Mouse (Mus musculus) thymus, postnatal 36 days (tissue): Measurements from ENCODE around the gene Cryaa.
A peak's percentile ranks its signal among the peaks of the same experiment; 100 is the strongest.

Experiments used
- DNase-seq, 2 experiments: peaks; one replicate each; pipeline ENCODE4 v3.0.0; 2022; ENCODE audit warnings: mixed read lengths in 2 of 2

Gene Cryaa

DNA sequence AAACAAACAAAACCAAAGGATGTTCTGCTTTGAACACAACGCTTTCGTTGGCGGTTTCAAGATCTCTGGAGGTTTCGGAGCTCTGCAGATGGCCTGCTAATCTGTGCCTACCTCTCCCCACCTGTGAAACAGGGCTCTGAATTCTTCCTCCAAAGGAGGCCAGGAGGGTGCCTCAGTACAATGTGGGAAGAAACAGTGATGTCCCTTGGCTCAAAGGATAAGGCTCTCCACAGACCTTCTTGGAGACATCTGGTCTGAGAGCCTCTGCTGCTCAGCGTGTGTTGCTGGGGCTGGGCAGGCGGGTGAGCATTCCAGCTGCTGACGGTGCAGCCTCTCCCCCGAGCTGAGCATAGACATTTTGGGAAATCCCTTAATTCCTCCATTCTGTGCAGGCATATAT is at the start of gene Cryaa:
Gene Cryaa, plus strand, starts transcription at position 301 of the 400 bp plus-strand sequence.
- DNase-seq: no peak

DNA sequence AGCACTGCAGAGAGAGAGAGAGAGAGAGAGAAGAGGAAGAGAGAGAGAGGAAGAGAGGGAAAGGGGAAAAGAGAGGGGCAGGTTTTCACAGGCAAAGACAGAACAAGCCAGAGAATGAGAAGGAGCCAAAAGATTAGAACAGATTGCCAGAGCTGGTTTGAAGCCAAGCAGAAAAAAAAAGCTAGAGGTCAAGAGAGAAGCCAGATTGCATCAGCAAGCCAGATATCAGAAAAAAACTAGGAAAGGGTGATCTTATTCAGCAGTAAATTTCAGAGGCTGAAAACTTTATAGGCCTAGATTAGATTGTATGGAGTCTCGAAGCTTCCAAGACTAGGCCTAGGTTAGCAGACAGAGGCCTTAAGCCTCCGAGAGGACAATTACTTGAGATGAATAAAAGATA is 49.6 kb upstream of the Cryaa start:
- no peak for DNase-seq

DNA sequence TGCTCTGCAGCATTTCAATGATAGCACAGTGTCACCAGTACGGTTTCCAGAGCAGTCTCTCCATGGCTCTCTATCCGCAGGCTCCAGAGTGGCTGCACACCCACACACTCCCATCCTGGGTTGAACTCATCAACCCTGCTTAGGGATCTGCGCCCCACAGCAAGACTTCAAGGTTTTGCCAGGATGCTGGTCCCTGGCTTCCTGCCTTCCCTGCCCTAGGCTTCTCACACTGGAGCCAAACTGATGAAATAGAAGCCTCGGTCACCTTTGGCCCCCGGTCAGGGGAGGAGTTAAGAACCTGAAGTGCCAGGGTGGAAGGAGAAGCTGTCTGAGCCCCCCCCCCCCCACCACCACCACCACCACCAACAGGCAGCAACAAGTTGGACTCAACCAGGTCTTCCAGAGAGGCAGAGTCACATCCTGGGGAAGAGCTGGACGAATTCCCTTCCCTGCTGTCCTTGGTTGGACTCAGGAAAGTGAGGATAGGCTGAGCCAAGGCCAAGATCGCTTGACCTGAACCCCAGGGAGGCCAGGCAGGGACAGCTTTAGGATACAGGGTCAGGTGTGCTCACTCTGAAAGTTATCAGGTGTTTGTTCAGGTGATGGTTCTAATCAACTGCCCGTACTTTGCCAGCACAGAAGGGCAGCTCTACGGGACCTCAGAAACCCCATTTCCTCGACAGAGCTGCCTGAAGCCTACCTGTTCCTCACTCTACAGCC is 46.4 kb upstream of the Cryaa start:
- DNase-seq: no peak

DNA sequence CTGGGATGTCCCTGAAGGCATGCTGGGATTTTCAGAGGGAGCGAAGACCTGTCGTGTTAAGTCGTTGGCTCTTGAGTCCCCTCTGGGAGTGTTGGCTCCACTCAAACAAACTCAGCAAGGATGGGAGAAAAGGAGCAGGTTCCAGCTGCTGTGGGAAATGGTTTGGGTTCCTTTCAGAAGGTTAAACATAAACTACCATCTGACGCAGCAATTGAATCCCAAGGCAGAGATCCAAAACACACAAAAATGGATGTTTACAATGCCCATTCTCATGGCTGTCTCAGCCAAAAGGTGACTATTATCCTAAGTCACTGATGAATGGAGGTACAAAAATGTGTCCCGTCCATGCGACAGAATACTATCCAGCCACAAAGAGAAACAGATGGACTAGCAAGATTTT is 44.6 kb upstream of the Cryaa start:
- no peak for DNase-seq

DNA sequence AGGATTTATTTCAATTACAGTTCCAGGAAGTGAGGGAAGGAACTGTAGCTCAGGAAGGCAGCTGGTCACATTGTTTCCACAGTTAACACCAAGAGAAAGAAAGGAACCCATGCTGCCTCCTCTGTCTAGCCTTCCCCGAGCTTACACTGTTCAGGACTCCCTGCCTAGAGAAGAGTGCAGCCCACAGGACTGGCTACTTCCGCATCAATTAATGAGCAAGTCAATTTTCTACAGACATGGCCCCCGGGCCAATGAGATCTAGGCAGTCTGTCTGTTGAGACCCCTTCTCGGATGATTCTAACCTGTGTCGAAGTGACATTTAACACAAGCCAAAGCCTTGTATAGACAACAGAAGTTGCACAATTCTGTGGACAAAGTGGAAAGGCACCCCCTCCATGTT is 42.7 kb upstream of the Cryaa start:
- DNase-seq: no peak

DNA sequence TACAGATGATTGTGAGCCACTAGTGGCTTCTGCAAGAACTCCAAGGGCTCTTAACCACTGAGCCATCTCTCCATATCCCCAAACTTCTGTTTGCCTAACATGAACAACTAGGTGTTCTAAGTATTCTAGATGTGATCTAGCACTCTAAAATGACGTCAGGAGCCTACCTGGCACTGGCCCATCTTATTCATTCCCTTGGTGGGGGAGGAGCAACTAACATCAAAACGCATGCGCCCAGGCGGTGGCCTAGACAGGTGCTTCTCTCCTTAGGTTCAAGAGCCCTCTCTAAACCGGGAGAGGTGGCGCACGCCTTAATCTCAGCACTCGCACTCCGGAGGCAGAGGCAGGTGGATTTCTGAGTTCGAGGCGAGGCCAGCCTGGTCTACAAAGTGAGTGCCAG is 41.8 kb upstream of the Cryaa start:
- no peak for DNase-seq

DNA sequence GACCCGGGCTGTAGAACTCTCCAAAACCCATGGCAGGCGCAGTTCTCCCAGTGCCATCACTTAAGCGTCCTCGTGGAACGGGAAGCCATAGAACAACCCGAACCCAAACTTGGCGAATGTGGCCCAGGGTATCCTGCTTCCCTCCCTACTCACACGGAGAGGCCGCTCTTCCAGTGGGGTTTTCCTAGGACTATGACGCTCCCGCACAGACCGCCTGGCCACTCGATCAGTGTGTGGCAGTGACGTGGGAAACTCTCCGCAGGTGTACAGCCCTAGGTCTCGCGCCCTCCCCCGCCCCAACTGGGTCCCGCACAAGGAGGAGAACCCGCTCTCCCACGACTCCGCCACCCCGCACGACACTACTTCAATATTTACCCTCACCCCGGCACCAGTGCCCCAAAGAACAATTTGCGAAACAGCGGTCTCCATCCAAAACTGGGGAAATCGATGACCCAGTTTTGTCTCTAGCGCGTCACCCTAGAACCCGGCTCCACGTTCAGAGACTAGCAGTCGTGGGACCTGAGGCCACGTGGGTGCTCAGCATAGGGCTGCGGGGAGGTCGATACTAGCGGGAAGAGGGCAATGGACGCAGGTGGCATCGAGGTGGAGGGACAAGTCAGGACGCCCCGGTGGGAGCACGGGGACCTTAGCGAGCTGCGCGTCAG is 41.2 kb upstream of the Cryaa start:
- DNase-seq: no peak

DNA sequence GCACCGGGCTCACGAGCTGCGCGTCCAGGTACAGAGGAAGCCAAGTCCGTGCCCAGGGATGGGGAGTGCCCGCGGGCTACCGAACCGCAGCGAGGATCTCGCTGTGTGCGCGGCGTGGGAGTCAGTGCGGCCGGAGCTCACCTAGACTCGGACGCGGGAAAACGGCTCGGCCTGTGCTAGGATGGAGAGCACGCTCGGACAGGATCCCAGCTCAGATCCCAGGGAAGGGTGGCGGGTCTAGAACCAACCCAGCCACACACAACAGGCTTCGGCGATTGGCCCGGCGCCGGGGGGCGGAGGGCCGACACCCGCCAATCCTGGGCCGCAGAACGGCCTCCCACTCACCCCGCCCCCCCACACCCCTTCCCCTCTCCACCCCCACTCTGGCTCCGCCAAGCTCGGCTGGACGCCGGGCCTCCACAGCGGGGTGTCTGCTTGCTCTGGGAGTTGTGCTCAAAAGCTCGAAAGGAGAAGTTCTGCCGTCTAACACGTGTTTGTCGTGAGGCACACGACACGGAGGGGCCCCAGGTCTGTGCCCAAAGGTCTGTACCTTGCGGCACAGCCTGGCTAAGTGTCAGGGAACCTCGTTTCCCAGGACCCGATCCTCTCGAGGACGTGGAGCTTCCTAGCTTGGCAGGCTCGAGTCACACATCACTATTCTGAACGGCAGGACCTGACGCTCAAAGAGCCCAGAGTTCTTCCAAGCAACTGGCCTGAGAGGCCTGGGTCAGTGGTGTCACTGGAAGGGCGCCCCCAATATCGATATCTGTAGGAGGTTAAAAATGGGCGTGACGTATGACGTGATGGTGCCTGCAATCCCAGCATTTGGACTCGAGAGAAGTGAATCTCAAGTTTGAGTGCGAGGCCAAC is 40.4 kb upstream of the Cryaa start, which contains the start of gene Cbs:
Gene Cbs, minus strand, starts transcription at position 297 of the 870 bp plus-strand sequence.
- DNase-seq: peak; percentile 55 to 65

DNA sequence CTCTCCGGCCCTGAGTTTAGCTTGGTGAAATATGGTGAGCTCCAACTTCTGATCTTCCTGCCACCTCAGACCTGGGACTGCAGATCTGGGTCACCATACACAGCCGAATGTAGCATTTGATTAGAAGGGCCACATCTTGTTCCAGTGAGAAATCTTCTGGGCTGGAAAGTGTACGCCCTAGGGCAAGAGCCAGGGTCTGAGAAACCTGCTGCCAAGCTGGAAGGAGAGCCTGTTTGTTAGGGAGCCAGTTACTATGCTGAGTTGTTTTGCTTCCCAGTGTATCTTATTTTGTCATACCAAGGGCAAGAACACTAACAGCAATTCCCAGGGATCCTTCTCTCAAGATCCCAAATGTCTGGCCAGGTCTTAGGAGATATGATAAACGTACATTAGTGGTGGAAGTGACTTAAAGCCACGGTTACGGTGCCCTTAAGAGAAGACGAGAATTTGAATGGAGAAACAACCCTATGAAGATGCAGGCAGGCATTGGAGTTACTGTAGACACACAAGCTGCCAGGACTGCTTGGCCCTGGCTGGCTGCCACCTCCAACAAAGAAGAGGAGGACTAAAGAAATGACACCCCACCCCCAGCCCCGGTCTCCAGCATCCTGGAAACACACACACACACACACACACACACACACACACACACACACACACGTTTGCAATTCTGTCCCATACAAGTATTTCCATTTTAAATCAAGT is 39.6 kb upstream of the Cryaa start:
- DNase-seq: no peak

DNA sequence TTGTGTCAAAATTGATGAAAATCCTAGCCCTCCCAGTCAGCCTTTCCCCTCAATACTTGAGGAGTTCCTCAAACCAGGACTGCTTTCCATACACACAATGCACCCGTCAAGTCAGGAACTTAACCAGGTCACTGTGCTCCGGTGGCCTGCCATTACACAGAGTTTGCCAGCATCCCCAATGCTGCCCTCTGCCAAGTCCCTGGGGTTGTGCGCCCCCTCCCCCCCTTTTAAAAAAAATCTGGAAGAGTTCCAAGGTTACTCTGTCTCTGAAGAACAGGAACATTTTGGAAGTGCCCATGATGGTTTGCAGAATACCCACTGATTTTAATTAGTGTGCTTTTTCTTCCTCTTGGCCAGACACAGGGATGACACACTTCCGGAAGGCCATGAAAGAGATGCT is 38.0 kb upstream of the Cryaa start:
- DNase-seq: no peak

DNA sequence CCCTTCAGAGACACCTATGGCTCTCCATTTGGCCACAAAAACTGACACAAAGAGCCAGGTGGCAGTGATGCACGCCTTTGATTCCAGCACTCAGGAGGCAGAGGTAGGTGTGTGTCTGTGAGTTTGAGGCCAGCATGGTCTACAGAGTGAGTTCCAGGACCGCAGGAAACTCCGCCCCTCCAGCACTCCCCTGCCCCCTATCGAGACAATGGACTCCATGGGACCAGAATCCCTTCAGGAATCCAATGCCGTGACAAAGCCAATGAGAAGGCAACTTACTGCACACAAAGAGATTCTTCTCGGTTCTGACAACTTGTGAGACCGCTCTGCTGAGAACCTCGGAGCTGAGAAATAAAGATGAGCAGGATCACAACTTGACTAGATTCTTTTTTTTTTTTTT is 35.3 kb upstream of the Cryaa start:
- no peak for DNase-seq

DNA sequence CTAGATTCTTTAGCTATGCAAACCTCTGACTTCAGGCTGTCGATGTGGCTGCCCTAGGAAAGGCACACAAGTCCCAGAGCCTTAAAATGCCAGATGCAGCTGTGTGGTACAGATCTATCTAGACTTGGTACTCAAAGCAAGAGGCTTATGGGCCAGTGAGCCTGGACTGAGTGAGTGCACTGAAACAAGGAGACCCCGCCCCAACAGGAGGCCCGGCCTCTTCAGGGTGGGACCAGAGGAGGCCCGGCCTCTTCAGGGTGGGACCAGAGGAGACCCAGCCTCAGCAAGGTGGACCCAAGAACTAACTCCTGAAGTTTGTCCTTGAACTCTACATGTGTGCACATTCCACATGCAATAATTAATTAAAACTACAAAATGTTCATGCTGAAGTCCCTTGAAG is 34.7 kb upstream of the Cryaa start:
- DNase-seq: no peak

DNA sequence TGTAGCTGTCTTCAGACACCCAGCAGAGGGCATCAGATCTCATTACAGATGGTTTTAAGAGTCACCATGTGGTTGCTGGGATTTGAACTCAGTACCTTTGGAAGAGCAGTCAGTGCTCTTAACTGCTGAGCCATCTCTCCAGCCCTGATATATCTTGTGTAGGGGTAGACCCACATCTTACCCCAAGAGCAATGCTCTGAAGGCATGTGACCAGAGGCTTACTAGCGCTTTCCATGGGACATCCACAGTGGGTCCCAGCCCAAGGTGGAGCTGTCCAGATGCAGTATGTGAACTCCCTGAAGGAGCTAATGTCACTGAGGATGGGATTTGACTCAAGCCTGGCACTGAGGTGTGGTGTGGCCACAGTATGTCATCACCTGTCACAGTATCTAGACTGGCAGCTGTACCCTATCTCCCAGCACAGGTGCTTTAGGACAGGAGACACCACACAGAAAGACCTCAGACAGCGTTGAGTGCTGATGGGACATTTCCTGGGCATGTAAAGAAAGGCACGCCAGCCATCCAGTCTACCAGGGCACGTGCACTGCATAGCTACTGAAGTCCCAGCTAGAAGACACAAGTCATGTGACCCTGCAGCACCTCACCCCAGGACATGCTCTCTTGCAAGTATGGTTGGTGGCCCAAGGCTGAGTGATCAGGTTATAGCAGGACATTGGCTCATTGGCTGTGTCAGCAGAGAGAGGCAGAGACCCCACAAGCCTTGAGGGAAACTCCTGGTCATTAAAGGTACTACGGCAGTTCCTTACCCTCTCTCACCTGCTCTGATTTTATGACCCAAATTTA is 31.2 kb upstream of the Cryaa start:
- no peak for DNase-seq

DNA sequence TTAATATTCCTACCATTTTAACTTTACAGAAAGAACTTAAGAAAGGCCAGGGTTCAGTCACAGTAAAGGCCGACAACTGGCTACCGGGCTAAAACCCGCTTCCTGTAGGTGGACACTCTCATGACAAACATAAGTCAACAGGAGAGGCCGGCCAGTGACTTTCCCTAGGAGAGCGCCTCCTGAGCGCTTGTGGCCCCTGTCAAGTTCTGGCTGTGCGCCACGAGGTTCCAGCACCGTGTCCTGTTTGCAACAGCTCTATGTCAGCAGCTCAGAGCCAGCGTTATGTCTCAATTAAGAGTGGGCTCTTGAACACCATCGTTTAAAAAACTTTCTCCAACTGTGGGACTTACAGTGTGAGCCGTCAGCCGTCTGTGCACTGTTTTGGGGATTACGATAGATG is 25.5 kb upstream of the Cryaa start:
- DNase-seq: no peak

DNA sequence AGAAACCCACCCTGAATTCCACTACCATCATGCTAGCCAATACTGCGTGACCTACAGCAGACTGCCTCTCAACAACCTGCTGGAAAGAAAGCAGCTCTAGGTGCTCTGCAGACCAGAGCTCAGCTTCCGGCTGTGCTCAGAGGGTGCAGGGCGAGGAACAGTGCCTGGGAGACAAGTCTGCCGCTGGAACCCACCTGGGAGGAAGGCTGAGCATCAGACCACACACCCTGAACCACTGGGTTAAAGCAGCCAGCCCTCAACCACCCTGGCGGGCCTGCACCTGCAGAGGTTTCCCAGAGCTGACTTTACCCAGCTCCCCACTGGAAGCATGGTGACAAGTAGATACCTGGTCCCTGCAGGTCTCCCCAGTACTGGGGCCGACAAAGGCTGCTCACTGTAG is 24.3 kb upstream of the Cryaa start:
- DNase-seq: peak; percentile 51 to 71

DNA sequence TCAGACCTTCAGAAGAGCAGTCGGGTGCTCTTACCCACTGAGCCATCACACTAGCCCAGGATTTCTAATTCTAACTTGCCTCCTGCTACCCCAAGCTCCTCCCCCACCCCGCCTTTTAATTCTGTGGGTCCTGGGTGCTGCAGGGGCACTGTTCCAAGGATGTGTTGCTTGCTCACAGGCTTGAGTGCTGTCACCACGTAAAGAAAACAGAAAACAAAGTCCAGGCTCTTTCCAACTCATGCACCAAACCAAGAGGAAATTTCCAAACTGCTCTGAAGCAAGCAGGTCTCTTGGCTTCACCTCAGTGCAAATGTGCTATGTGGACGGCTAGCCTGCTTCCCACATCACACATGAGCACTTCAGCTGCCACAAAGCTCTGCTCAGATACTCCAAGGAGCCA is 22.2 kb upstream of the Cryaa start:
- DNase-seq: no peak

DNA sequence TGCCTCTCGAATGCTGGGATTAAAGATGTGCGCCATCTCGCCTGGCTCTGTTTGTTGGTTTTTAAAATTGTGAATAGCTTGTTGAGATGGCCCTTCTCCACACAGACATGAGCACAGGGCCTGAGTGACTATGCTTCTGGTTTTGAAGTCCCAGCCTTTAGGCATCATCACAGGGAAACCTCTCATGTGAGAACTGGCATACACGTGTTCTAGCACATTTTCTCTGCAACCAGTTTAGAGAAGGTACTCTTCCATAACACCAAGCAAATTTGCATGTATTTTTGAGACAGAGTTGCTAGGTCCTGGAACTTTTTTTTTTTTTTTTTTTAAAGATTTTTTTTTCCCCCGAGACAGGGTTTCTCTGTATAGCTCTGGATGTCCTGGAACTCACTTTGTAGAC is 20.9 kb upstream of the Cryaa start:
- DNase-seq: no peak

DNA sequence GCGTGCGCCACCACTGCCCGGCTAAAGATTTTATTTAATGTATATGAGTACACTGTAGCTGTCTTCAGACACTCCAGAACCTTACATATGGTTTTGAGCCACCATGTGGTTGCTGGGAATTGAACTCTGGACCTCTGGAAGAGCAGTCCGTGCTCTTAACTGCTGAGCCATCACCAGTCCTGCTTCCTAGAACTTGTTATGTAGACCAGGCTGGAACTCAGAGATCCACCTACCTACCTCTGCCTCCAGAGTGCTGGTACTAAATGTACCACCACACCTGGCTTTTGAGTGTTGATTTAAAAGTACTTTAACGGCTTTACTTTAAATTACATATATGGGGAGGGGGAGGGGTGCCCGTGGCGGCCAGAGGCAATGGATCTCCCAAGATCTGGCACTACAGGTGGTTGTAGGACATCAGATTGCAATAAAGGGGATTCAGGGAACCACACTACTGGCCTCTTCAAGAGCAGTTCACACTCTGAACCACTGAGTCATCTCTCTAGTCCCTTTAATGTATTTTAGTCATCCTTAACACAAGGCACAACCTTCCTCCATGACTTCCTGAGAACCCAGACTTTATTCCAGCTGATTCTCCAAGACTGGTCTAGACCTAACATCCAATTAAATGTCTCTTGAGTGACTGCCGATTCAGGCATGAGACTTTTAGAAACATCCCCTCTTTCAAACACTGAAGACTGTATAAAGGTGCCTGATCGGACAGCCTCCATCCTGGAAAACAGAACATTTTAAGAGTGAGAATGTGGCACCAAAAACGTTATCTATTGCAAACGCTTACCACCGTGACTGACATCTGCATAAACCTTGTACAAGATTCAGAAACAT is 20.2 kb upstream of the Cryaa start:
- no peak for DNase-seq

DNA sequence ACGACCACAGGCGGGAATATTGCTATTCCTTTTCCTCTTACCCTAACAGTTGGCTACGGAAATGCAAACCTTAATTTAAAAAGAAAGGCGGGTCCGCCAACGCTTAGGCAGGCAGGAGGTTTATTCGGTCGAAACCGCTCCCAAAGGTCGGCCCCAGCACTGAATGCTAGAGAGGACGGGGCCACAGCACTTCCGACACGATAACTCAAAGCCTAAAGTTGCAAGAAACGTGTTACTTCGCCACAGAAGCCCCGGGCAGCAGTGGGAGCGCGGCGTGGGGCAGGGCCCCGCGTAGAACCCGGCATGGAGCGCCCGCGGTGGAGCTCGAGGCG is 19.5 kb upstream of the Cryaa start:
- no peak for DNase-seq

DNA sequence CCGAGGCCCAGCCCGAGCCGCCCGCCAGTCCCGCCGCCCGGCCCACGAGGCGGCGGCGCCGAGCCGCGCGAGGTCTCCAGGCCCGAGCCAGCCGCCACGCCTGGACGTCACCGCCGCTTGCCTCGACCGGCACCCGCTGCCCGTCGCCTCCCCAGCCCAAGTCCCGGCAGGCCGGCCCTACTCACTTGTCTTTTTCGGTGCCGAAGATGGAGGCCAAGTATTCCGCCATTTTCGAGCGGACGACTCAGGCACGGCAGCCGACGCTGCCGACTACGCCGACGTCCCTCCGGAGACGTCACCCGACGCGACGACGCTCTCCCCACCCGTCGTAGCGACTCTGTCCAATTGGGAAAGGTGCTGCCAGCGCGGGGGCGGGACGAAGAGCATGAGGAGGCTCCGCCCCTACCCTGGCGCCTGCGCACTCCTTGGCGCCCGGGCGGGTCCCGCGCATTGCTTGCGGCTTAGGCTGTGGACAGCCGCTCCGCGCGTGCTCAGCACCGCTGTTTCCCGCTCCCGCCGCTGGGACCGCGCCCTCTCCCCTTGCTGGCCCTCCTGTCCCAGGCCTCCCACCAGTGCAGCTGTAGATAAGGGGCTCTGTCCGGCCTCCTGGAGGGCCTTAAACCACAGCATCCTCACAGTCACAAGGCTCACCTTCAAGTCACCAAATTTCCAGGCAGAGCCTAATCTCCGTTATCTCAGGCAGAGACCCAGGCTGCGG is 19.0 kb upstream of the Cryaa start, which contains the start of gene U2af1:
Gene U2af1, minus strand, starts transcription at position 425 of the 718 bp plus-strand sequence.
- DNase-seq: peak; percentile 96 to 97
